Mouse (Mus musculus): ENCODE data around the gene Cd80.

Cd80 gene

DNA sequence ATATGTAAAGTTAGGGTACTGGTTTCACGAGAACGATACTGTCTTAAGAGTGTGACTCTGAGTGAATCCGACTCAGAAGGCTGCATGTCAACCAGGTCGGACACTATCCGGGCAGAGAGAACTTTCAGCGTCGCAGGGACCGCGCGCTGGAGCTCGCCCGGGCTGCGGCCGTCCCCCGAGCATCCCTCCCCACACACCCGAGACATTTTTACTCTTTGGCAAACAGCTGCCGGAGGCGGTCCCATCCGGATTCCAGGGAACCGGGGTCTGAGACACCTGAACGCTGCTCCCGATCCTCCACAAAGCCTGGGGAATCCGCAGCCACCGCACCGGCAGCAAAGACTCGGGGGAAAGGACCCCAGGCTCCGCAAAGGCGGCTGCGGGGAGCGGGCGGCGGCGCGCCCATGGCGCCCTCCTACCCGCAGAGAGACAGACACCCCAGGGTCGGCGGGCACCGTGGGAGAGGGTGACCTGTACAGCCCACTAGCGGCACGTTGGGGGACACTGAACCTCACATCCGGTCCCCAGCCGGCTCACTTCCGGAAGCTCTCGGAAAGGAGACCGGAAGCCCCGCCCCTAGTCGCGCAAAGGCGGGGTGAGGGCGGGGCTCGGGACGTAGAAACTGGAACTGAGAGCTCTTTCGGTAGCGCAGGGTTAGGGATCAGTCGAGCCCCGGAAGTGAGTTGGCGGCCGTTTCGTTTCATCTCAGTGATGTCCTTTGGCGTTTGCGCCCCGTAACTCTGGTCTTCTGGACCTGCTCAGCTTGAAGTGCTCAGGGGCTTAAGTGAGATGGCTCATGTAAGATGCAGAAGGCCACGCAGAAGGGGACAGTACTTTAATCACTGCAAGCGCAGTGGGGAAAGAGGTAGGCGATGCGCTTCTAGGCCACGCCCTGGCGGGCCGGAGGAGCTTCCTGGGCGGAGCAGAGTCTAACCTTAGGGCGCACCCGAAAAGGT lies 67.0 kb downstream of the Cd80 start, which contains the start of gene Timmdc1:
Gene Timmdc1 (minus strand): TSS at position 535 of the 956 bp plus-strand sequence.
- DNase-seq (ENCODE audit: low spot score) = peak; percentile 98

DNA sequence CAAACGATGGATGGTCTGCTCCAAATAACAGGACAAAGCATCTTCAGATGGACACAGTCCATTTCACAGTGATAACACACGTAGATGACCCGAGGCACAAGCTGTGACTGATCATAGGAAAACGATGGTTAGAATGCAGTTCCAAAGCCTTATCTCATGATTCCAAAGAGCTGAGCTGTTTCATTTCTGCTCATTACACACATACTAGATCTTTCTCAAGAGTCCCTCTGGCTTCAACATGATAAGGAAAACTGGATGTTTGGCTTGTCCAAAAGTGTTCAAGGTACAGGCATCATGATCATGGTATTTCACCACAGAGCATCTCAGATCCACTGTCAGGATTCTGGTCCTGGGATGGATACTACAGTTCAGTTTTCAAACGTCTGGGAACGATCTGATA lies 70.9 kb downstream of the Cd80 start:
- DNase-seq (ENCODE audit: low spot score) = no peak

DNA sequence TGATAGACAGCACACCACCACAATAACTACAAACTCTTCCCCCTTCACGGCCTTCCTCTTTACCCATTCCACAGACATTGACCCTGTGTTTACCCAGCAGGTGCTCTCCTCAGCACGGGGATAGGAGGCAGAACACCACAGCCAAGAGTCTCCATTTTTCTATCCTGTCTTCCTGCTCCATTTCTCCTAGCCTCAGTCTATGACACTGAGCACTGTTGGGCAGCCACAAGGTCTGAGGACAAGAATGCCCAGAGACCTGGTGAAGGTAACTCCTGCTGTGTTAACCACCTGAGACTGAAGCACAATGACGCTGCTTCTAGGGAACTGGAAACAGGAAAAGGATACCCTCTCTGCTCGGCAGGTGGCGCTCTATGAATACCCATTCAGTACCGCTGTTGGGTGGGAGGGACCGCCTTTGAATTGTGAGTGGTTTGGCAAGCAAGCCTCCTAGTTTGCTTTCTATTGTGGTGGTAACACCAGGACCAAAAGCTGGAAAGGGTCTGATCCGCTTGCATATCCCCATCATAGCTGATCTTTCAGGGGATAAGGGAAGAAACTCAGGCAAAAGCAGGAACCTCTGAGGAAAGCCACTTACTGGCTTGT lies 81.3 kb downstream of the Cd80 start:
- peak; percentile 83 for DNase-seq (ENCODE audit: low spot score)

DNA sequence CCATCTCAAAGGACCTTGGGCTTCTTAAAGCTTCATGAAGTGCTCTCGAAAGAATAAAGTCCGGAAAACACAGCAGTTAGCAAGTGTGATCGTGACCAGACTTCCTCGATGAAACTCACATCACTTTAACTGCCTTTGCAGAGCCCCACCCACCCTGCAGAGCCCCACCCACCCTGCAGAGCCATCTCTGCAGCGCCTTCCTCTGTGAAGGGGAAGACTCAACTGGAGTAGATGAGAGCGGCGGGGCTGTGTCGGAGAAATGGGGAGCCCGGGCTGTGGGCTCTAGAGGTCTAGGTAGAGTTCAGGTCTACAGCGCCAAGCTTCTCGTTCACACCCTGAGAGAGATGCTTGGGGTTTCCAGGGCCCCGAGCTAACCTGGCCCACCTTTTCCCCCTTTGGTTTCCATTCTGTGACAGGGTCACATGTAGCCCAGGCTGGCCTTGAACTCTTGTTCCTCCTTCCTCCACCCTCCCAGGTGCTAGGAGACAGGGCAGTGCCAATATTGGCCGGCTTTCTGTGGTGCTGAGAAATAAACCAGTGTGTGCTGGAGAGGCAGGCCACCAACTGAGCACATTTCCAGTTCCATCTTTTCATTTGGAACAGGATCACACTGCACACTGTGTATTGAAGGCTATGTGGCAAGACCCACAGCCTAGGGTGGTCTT lies 83.5 kb downstream of the Cd80 start:
- no peak for DNase-seq (ENCODE audit: low spot score)
